Mouse (Mus musculus): ENCODE measurements around the gene Zfp563. TPM values are rescaled to one million over a fixed set of nuclear protein-coding genes. Genes with fewer than 3 reads are reported as not detected.

Zfp563 gene
- polyA plus RNA-seq (2014; fragmentation: Illumina TruSeq; extraction: RNeasy Lipid Tissue Mini Kit (QIAGEN cat#74804); ENCODE audit: low read depth, low replicate concordance): 13.9 TPM

DNA sequence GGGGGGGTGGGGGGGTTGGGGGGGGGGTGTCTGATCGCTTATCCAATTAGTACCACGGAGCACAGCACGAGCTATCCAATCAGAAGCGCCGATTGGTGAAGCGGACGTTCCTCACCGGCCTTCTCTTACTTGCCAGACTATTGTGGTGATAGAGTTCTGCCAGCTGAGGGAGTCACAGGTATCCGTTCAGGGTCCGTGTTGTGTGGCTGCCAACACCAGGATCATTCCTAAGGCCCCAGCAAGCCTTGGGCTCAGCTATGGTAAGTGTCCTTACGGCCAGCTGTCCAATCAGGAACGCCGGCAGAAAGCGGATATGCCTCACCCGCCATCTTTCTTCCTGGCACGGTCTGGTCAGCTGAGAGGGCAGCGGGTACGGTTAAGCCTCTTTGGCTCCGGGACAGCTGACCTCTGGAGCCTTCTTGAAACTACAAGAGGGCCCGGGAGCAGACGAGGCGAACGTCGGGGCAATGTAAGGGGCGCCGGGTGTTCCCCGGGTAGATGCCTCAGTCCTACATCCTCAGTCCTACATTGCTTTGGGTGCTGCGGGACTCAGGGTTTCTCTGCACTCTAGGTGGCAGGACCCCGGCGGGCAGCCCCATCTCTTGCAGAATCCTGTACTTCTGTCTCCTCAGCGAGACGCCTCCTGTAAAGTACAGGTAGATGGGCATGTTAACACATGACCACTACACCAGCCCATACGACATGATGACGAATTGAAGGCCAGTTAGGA is at the start of gene Zfp563:
Gene Zfp563, plus strand, starts transcription at position 91 of the 730 bp plus-strand sequence.

DNA sequence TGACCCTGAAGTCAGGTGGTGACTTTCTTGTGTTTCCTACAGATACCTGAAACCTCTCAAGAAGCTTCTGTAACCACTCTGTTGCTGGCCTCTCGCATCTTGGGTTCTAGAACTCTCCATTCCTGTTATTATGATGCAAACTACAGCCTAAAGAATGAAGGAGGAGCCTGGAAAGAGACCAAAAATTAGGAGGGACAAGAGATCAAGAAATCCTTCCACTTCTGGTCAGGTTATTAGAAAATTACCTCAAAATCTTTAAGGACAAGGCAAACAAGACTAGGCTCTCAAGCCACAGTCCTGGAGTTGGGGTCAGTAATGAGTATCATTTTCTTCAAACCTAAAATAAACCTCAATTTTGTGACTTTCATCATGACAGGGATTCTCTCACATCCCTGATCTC is 21.2 kb upstream of the Zfp563 start, which contains the start of gene 4921501E09Rik:
Gene 4921501E09Rik, minus strand, starts transcription at position 101 of the 400 bp plus-strand sequence.

DNA sequence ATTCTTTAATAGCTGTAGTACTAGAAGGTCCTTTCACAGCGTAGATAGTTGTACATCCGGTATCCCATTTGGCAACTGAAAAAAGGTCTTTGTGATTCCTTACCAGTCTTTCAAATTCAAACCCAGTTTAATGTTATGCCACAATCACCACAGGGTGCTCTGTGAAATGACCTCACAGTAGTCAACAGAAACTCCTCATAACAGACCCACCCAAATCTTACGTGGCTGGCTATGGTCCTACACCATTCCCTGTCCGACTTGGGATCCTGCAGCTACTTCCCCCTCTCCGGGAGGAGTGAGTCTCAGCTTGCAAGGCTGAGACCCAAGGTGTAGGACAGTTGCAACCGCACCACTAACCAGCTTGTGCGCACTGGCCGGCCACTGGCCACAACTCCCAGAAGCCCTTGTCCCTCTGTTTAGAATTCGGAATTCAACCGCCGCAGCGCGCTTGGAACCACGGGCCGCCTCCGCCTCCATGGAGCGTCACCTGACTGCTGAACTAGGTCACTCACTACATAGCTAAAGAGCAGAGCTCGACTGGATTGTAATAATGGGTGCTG is 50.2 kb downstream of the Zfp563 start, which contains the start of gene Morc2b:
Gene Morc2b, minus strand, starts transcription at position 423 of the 560 bp plus-strand sequence.

Other genes starting within 250 kb of the Zfp563 start
- gene Zfp870, start 197.7 kb upstream of the Zfp563 start, polyA plus RNA-seq (2014; fragmentation: Illumina TruSeq; extraction: RNeasy Lipid Tissue Mini Kit (QIAGEN cat#74804); ENCODE audit: low read depth, low replicate concordance): 2.5 TPM
- gene Cyp4f14, start 172.0 kb upstream of the Zfp563 start, polyA plus RNA-seq (2014; fragmentation: Illumina TruSeq; extraction: RNeasy Lipid Tissue Mini Kit (QIAGEN cat#74804); ENCODE audit: low read depth, low replicate concordance): 0.59 TPM
- 2.5 TPM for gene Cyp4f13, start 141.9 kb upstream of the Zfp563 start, polyA plus RNA-seq (2014; fragmentation: Illumina TruSeq; extraction: RNeasy Lipid Tissue Mini Kit (QIAGEN cat#74804); ENCODE audit: low read depth, low replicate concordance)
- gene Zfp472, start 123.5 kb upstream of the Zfp563 start, polyA plus RNA-seq (2014; fragmentation: Illumina TruSeq; extraction: RNeasy Lipid Tissue Mini Kit (QIAGEN cat#74804); ENCODE audit: low read depth, low replicate concordance): 7.3 TPM
- 8.7 TPM for gene Zfp952, start 96.2 kb upstream of the Zfp563 start, polyA plus RNA-seq (2014; fragmentation: Illumina TruSeq; extraction: RNeasy Lipid Tissue Mini Kit (QIAGEN cat#74804); ENCODE audit: low read depth, low replicate concordance)
- 5.3 TPM for gene Zfp763, start 55.9 kb upstream of the Zfp563 start, polyA plus RNA-seq (2014; fragmentation: Illumina TruSeq; extraction: RNeasy Lipid Tissue Mini Kit (QIAGEN cat#74804); ENCODE audit: low read depth, low replicate concordance)
- gene 4921501E09Rik, start 21.3 kb upstream of the Zfp563 start, polyA plus RNA-seq (2014; fragmentation: Illumina TruSeq; extraction: RNeasy Lipid Tissue Mini Kit (QIAGEN cat#74804); ENCODE audit: low read depth, low replicate concordance): 71.2 TPM
- 209 TPM for gene Morc2b, start 50.4 kb downstream of the Zfp563 start, polyA plus RNA-seq (2014; fragmentation: Illumina TruSeq; extraction: RNeasy Lipid Tissue Mini Kit (QIAGEN cat#74804); ENCODE audit: low read depth, low replicate concordance)
- not detected for gene Olfr55, start 79.1 kb downstream of the Zfp563 start, polyA plus RNA-seq (2014; fragmentation: Illumina TruSeq; extraction: RNeasy Lipid Tissue Mini Kit (QIAGEN cat#74804); ENCODE audit: low read depth, low replicate concordance)
- not detected for gene Olfr239, start 102.0 kb downstream of the Zfp563 start, polyA plus RNA-seq (2014; fragmentation: Illumina TruSeq; extraction: RNeasy Lipid Tissue Mini Kit (QIAGEN cat#74804); ENCODE audit: low read depth, low replicate concordance)
- gene Olfr1564, start 132.4 kb downstream of the Zfp563 start, polyA plus RNA-seq (2014; fragmentation: Illumina TruSeq; extraction: RNeasy Lipid Tissue Mini Kit (QIAGEN cat#74804); ENCODE audit: low read depth, low replicate concordance): 0.08 TPM
- 26.4 TPM for gene Zfp955a, start 165.8 kb downstream of the Zfp563 start, polyA plus RNA-seq (2014; fragmentation: Illumina TruSeq; extraction: RNeasy Lipid Tissue Mini Kit (QIAGEN cat#74804); ENCODE audit: low read depth, low replicate concordance)
- not detected for gene Olfr63, start 175.4 kb downstream of the Zfp563 start, polyA plus RNA-seq (2014; fragmentation: Illumina TruSeq; extraction: RNeasy Lipid Tissue Mini Kit (QIAGEN cat#74804); ENCODE audit: low read depth, low replicate concordance)
- gene Zfp955b, start 200.2 kb downstream of the Zfp563 start, polyA plus RNA-seq (2014; fragmentation: Illumina TruSeq; extraction: RNeasy Lipid Tissue Mini Kit (QIAGEN cat#74804); ENCODE audit: low read depth, low replicate concordance): 24.8 TPM